Comparison of ENCODE assay signal across 8 mouse cellular contexts in the genomic region with DNA sequence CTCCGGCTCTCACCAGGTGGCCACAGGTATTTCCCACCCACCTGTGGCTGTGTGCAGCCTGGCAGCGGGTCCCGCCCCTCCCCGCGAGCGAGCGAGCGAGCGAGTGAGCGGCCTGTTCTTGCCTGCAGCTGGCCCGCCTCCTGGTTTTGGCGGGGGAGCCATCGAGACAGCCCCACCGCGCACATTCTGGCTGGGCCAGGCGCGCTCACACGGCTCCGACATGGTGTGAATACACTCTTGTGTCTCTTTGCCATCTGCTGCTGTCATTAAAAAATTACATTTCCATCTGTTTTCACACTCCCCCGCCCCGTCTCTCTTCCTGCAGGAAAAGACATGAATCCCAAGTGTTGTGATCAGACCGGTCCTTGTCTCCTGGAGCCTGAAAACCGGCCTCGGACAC. TPM values are rescaled to one million over a fixed set of nuclear protein-coding genes. Genes with fewer than 3 reads are reported as not detected.
DNase-seq lines count a peak whose midpoint lies in the region; ATAC-seq and TF ChIP-seq lines count a peak whose summit lies in the region.
"Had no signal": no experiment of that assay in that cellular context is flagged by ENCODE, and none has a peak within 500 bp of the region (broad histone marks: within the 10 kb centered on the region; RNA-seq: fewer than 3 reads in every experiment).

No protein-coding gene starts in this region.

- H3K9ac ChIP-seq in embryonic facial prominence, embryonic 15.5 days = no peak overlapping the region
- 0 out of 2 replicates have a peak overlapping the region, but pooled peaks have one; percentile 13 for H3K9ac ChIP-seq in hindbrain, embryonic 13.5 days

- ATAC-seq in embryonic facial prominence, embryonic 15.5 days (ENCODE audit: insufficient number of reproducible peaks, low FRiP score, low TSS enrichment, low read depth) = peak; percentile 39; the same call in 1 of the 2 replicates
- no peak for ATAC-seq in hindbrain, embryonic 13.5 days (ENCODE audit: low FRiP score)

- TF ChIP-seq CTCF in testis, adult 2 months (IDR thresholded peaks at IDR 0.05; ENCODE audit: control insufficient read depth, insufficient read depth, insufficient replicate concordance, low read depth, low read length) = no peak

- peaks cover 8% of the 10 kb centered on the region for H3K4me1 ChIP-seq in testis, adult 2 months (ENCODE audit: control insufficient read depth, insufficient read depth, low read length)
- peaks cover 19% of the 10 kb centered on the region for H3K4me1 ChIP-seq in embryonic facial prominence, embryonic 15.5 days
- peaks cover 16% of the 10 kb centered on the region for H3K4me1 ChIP-seq in hindbrain, embryonic 13.5 days (replicated peaks)

- TF ChIP-seq POLR2A in testis, adult 2 months (IDR thresholded peaks at IDR 0.05; ENCODE audit: control insufficient read depth, low read depth, low read length) = no peak

- H3K9me3 ChIP-seq in embryonic facial prominence, embryonic 15.5 days (replicated peaks) = no peaks in the 10 kb centered on the region
- H3K9me3 ChIP-seq in hindbrain, embryonic 13.5 days = no peaks in the 10 kb centered on the region

- H3K27ac ChIP-seq in testis, adult 2 months (ENCODE audit: control insufficient read depth, insufficient read depth, low read depth, low read length) = no peak overlapping the region
- 0 out of 2 replicates have a peak overlapping the region, but pooled peaks have one; percentile 29 for H3K27ac ChIP-seq in embryonic facial prominence, embryonic 15.5 days (replicated peaks)
- no peak overlapping the region for H3K27ac ChIP-seq in hindbrain, embryonic 13.5 days

- H3K4me2 ChIP-seq in embryonic facial prominence, embryonic 15.5 days (replicated peaks) = peak overlapping the region; percentile 43
- H3K4me2 ChIP-seq in hindbrain, embryonic 13.5 days = no peak overlapping the region

- WGBS in embryonic facial prominence, embryonic 15.5 days = 13% methylated on average over 24 of the region's 24 CpGs
- WGBS in hindbrain, embryonic 13.5 days = 22% methylated on average over 23 of the region's 24 CpGs

- no peaks in the 10 kb centered on the region for H3K36me3 ChIP-seq in testis, adult 2 months (ENCODE audit: control insufficient read depth, insufficient read depth, low read length)
- no peaks in the 10 kb centered on the region for H3K36me3 ChIP-seq in embryonic facial prominence, embryonic 15.5 days
- no peaks in the 10 kb centered on the region for H3K36me3 ChIP-seq in hindbrain, embryonic 13.5 days

- intact Hi-C loops in left cerebral cortex, postnatal 4 days (cut with DNase I) = loop anchor here (5.0 kb wide), 1 partner anchor 421 kb away; a partner anchor contains a TSS

- H3K27me3 ChIP-seq in testis, adult 2 months (ENCODE audit: control insufficient read depth, insufficient read depth, low read length) = no peaks in the 10 kb centered on the region
- no peaks in the 10 kb centered on the region for H3K27me3 ChIP-seq in embryonic facial prominence, embryonic 15.5 days
- peaks cover 7% of the 10 kb centered on the region; the same call in 1 of the 2 replicates for H3K27me3 ChIP-seq in hindbrain, embryonic 13.5 days

- peak overlapping the region; percentile 9; the same call in 1 of the 2 replicates for H3K4me3 ChIP-seq in testis, adult 2 months (ENCODE audit: control insufficient read depth, low read depth, low read length)
- H3K4me3 ChIP-seq in embryonic facial prominence, embryonic 15.5 days (replicated peaks) = peak overlapping the region; percentile 17
- H3K4me3 ChIP-seq in hindbrain, embryonic 13.5 days = no peak overlapping the region
- H3K4me3 ChIP-seq: megakaryocyte, embryonic 14.5 days had no signal

- no peak for DNase-seq in testis, postnatal 14 days (ENCODE audit: low spot score)
- peak; percentile 86 for DNase-seq in left cerebral cortex, postnatal 4 days
- peak; percentile 88 for DNase-seq in telencephalon, adult 2 months (ENCODE audit: low read depth, low spot score)
- DNase-seq in urinary bladder, postnatal 36 days (ENCODE audit: low spot score in 2 of 2) = no peak

RNA-seq across cellular contexts. Expression of a gene that starts 9.5 kb away (rescaled TPM):
- 26.9 and 32.1 TPM in 2 replicates for polyA plus RNA-seq in testis, adult 2 months (2012; rRNA removed)
- 81.7 and 85.6 TPM in 2 replicates for polyA plus RNA-seq in embryonic facial prominence, embryonic 15.5 days (2015; fragmentation: Nextera tagmentation; extraction: Ambion mirVana)
- polyA plus RNA-seq in hindbrain, embryonic 13.5 days (2015; fragmentation: Nextera tagmentation; extraction: Ambion mirVana) = 23.1 and 24.5 TPM in 2 replicates
- 1 to 10 TPM; 4.8 to 5.7 TPM for total RNA-seq in left cerebral cortex, postnatal 4 days (2021)

RNA-seq across cellular contexts. Expression of a gene that starts 48.9 kb away (rescaled TPM):
- 10.4 and 10.9 TPM in 2 replicates for polyA plus RNA-seq in testis, adult 2 months (2012; rRNA removed)
- polyA plus RNA-seq in embryonic facial prominence, embryonic 15.5 days (2015; fragmentation: Nextera tagmentation; extraction: Ambion mirVana) = 8.3 and 10.1 TPM in 2 replicates
- 8.9 and 11.0 TPM in 2 replicates for polyA plus RNA-seq in hindbrain, embryonic 13.5 days (2015; fragmentation: Nextera tagmentation; extraction: Ambion mirVana)
- total RNA-seq in left cerebral cortex, postnatal 4 days (2021) = 10 to 100 TPM in 1 of 2 experiments, 1 to 10 TPM in 1; 6.2 to 10.3 TPM

Comparison
In these comparisons a context has a peak if more than half of its experiments do, and no peak if none do; other contexts are left out.
1. DNase-seq: peak in left cerebral cortex, postnatal 4 days (single experiment) and telencephalon, adult 2 months (single experiment); none in testis, postnatal 14 days (single experiment) and urinary bladder, postnatal 36 days (0 of 2).